Mouse (Mus musculus): ENCODE data around the gene Tspan10.

DNA sequence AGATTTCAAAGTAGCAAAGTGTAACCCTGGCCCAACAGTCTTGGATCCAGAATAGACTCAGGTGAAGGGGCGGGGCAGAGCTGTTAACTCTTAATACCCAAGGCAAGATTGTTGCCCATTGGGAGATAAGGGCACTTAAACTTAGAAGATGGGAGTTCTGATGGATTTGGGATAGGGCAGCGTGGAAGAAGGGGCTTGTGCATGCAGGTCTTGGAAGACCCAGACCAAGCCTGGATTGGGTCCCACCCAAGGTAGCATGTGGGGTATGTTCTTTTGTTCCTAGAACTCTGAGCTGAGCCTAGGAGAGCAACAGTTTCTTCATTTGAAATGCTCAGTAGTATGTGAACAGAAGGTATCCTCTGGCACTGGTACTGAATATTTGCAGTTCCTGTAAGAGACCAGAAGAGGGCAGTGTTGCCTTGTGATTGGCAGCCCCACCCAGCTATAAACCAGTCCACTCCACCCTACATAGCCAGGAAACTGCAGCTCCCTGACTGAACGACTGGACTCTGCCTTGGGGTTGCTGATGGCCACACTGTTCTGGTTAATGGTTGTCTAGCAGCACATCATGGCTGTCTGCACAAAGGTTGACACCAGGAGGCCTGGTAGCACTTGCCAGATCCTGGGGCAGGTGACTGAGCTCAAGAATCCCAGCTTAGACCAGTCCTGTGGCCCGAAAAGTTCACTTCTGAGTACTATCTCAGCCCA is 46.8 kb downstream of the Tspan10 start:
- TF ChIP-seq CTCF (IDR thresholded peaks at IDR 0.05; ENCODE audit: low read depth), result peak; percentile 88
- TF ChIP-seq EP300 (IDR thresholded peaks at IDR 0.05; ENCODE audit: low read depth), result 0 out of 2 replicates have a peak, but pooled peaks have one; percentile 38
